Mouse (Mus musculus) spleen, adult 2 months (tissue): ENCODE measurements around the gene Arhgef7. TPM values are rescaled to one million over a fixed set of nuclear protein-coding genes. Genes with fewer than 3 reads are reported as not detected.

Experiments used
- DNase-seq, 2 experiments: peaks; one replicate each; pipeline versions ENCODE4 v3.0.0 to v3.0.0-alpha.2; 2012 to 2021; ENCODE audit warnings: low spot score in 2 of 2, low read depth in 1 of 2
- H3K27ac ChIP-seq: fragments of 200-500 bp; 2 replicates; pipeline ENCODE4 v1.5.1; 2012; ENCODE audit warnings: low read length, inconsistent platforms; ENCODE audit not compliant: insufficient read depth
- H3K27me3 ChIP-seq: fragments of 200-500 bp; 2 replicates; pipeline ENCODE4 v1.6.1; 2012; ENCODE audit warnings: mild to moderate bottlenecking, moderate library complexity, low read length, inconsistent platforms; ENCODE audit not compliant: control insufficient read depth, insufficient read depth
- H3K36me3 ChIP-seq: fragments of 200-500 bp; 2 replicates; pipeline ENCODE4 v1.6.1; 2012; ENCODE audit warnings: mild to moderate bottlenecking, low read length, inconsistent platforms; ENCODE audit not compliant: control insufficient read depth, insufficient read depth
- H3K4me1 ChIP-seq: fragments of 200-500 bp; 2 replicates; pipeline ENCODE4 v1.6.1; 2011; ENCODE audit warnings: inconsistent platforms; ENCODE audit not compliant: control insufficient read depth, insufficient read depth, insufficient read length
- H3K4me3 ChIP-seq: fragments of 200-500 bp; 2 replicates; pipeline ENCODE4 v1.5.1; 2011; ENCODE audit warnings: mild to moderate bottlenecking, inconsistent platforms; ENCODE audit not compliant: insufficient read depth, insufficient read length; ENCODE audit errors: extremely low read depth
- CTCF ChIP-seq: fragments of 200-500 bp; IDR thresholded peaks from 2 replicates; pipeline ENCODE4 v1.5.1; 2011; ENCODE audit warnings: mild to moderate bottlenecking, inconsistent platforms; ENCODE audit not compliant: insufficient read depth, insufficient read length, insufficient replicate concordance; ENCODE audit errors: extremely low read depth
- POLR2A ChIP-seq: fragments of 200-500 bp; IDR thresholded peaks from 2 replicates; pipeline ENCODE4 v1.6.1; 2011; ENCODE audit warnings: low read depth, low read length, inconsistent platforms
- WGBS: fragments of 180-500 bp; shearing (Covaris S2); methylation state at CpG from one replicate; pipeline ENCODE4 v1.1.7; 2018; 5-methylcytosine and 5-hydroxymethylcytosine counted together
- polyA plus RNA-seq: library from polyadenylated mRNA; depleted of rRNA; stranded (reverse); fragments of >200 nt; gene quantifications from 2 replicates; pipeline ENCODE4 v1.2.3, GENCODE M21; 2012

The Arhgef7 gene
- polyA plus RNA-seq, 1 experiment: 21.9 TPM

- WGBS: 94% methylated on average over 6 of the region's 6 CpGs
- H3K4me3 ChIP-seq: no peak overlapping the region
- H3K36me3 ChIP-seq: peaks cover 38% of the 10 kb centered on the region
- DNase-seq: no peak
- no peak overlapping the region for H3K27ac ChIP-seq
- no peaks in the 10 kb centered on the region for H3K4me1 ChIP-seq
- H3K27me3 ChIP-seq: no peaks in the 10 kb centered on the region
- TF ChIP-seq POLR2A: no peak
- no peak for TF ChIP-seq CTCF
Measured at GRCm38 (mm10) chr8:11806252-11806651, 78.7 kb downstream of the Arhgef7 start.

- H3K27ac ChIP-seq: no peak overlapping the region
- WGBS: 92% methylated on average over 3 of the region's 3 CpGs
- H3K27me3 ChIP-seq: no peaks in the 10 kb centered on the region
- no peak for DNase-seq
- TF ChIP-seq POLR2A (no peak), CTCF (no peak)
- no peak overlapping the region for H3K4me3 ChIP-seq
- H3K4me1 ChIP-seq: no peaks in the 10 kb centered on the region
- peaks cover 36% of the 10 kb centered on the region for H3K36me3 ChIP-seq
Measured at GRCm38 (mm10) chr8:11807361-11807760, 79.8 kb downstream of the Arhgef7 start.

- Histone ChIP-seq H3K27ac (no peak overlapping the region), H3K4me3 (no peak overlapping the region), H3K27me3 (no peaks in the 10 kb centered on the region), H3K4me1 (no peaks in the 10 kb centered on the region), H3K36me3 (peaks cover 35% of the 10 kb centered on the region)
- TF ChIP-seq POLR2A: no peak
- no peak for TF ChIP-seq CTCF
- no peak for DNase-seq
- 87% methylated on average over 5 of the region's 5 CpGs for WGBS
Measured at GRCm38 (mm10) chr8:11808047-11808446, 80.5 kb downstream of the Arhgef7 start.

GRCm38 (mm10) chr8:11810426-11810825 is 82.9 kb downstream of the Arhgef7 start:
- Histone ChIP-seq H3K27ac (no peak overlapping the region), H3K27me3 (no peaks in the 10 kb centered on the region), H3K36me3 (peaks cover 49% of the 10 kb centered on the region), H3K4me1 (no peaks in the 10 kb centered on the region), H3K4me3 (no peak overlapping the region)
- DNase-seq: no peak
- TF ChIP-seq CTCF (no peak), POLR2A (no peak)
- WGBS: 94% methylated on average over 5 of the region's 5 CpGs

- DNase-seq: no peak
- Histone ChIP-seq H3K4me3 (no peak overlapping the region), H3K4me1 (no peaks in the 10 kb centered on the region), H3K27ac (no peak overlapping the region), H3K36me3 (peaks cover 53% of the 10 kb centered on the region), H3K27me3 (no peaks in the 10 kb centered on the region)
- 91% methylated on average over 7 of the region's 7 CpGs for WGBS
- TF ChIP-seq POLR2A: no peak
- no peak for TF ChIP-seq CTCF
Measured at GRCm38 (mm10) chr8:11813801-11814200, 86.3 kb downstream of the Arhgef7 start.

GRCm38 (mm10) chr8:11815206-11815605 is 87.7 kb downstream of the Arhgef7 start:
- TF ChIP-seq CTCF (no peak), POLR2A (no peak)
- Histone ChIP-seq H3K4me3 (no peak overlapping the region), H3K27me3 (no peaks in the 10 kb centered on the region), H3K27ac (no peak overlapping the region), H3K4me1 (no peaks in the 10 kb centered on the region), H3K36me3 (peaks cover 55% of the 10 kb centered on the region)
- 93% methylated on average over 7 of the region's 7 CpGs for WGBS
- no peak for DNase-seq

- no peaks in the 10 kb centered on the region for H3K4me1 ChIP-seq
- 94% methylated on average over 5 of the region's 5 CpGs for WGBS
- no peak overlapping the region for H3K4me3 ChIP-seq
- DNase-seq: no peak
- TF ChIP-seq CTCF (no peak), POLR2A (no peak)
- no peak overlapping the region for H3K27ac ChIP-seq
- no peaks in the 10 kb centered on the region for H3K27me3 ChIP-seq
- peaks cover 57% of the 10 kb centered on the region for H3K36me3 ChIP-seq
Measured at GRCm38 (mm10) chr8:11820136-11820535, 92.6 kb downstream of the Arhgef7 start.
